Mouse (Mus musculus) lung, postnatal 25 days (tissue): Measurements from ENCODE around the gene Cdv3.

Experiments used
- DNase-seq: peaks from one replicate; pipeline ENCODE4 v3.0.0; 2022; ENCODE audit warnings: low spot score

Gene Cdv3

GRCm38 (mm10) chr9:103372271-103373010, 6.8 kb upstream of the Cdv3 start:
- DNase-seq: no peak

- no peak for DNase-seq
Observed at GRCm38 (mm10) chr9:103369951-103370350, 4.3 kb upstream of the Cdv3 start.

- no peak for DNase-seq
Observed at GRCm38 (mm10) chr9:103366356-103366755, 716 bp upstream of the Cdv3 start.

- peak; percentile 48 for DNase-seq
Observed at GRCm38 (mm10) chr9:103364601-103365289, 895 bp downstream of the Cdv3 start.

- peak; percentile 17 for DNase-seq
Observed at GRCm38 (mm10) chr9:103363730-103364417, 1.8 kb downstream of the Cdv3 start.

- DNase-seq: no peak
Observed at GRCm38 (mm10) chr9:103363088-103363487, 2.6 kb downstream of the Cdv3 start.

GRCm38 (mm10) chr9:103360642-103361041, 5.0 kb downstream of the Cdv3 start:
- no peak for DNase-seq

GRCm38 (mm10) chr9:103358545-103358944, 7.1 kb downstream of the Cdv3 start:
- no peak for DNase-seq

GRCm38 (mm10) chr9:103357893-103358292, 7.7 kb downstream of the Cdv3 start:
- no peak for DNase-seq

GRCm38 (mm10) chr9:103353500-103354260, 12.0 kb downstream of the Cdv3 start:
- peak; percentile 34 for DNase-seq

GRCm38 (mm10) chr9:103348791-103349190, 16.8 kb downstream of the Cdv3 start:
- DNase-seq: no peak

GRCm38 (mm10) chr9:103347996-103348490, 17.6 kb downstream of the Cdv3 start:
- DNase-seq: no peak

GRCm38 (mm10) chr9:103347045-103347444, 18.6 kb downstream of the Cdv3 start:
- DNase-seq: no peak

GRCm38 (mm10) chr9:103336912-103337311, 28.7 kb downstream of the Cdv3 start:
- no peak for DNase-seq

GRCm38 (mm10) chr9:103332663-103333062, 33.0 kb downstream of the Cdv3 start:
- no peak for DNase-seq

GRCm38 (mm10) chr9:103326449-103326848, 39.2 kb downstream of the Cdv3 start:
- DNase-seq: no peak

- DNase-seq: peak; percentile 14
Observed at GRCm38 (mm10) chr9:103324678-103325077, 41.0 kb downstream of the Cdv3 start.

GRCm38 (mm10) chr9:103309832-103310231, 55.8 kb downstream of the Cdv3 start:
- DNase-seq: no peak

GRCm38 (mm10) chr9:103305332-103306041, 60.2 kb downstream of the Cdv3 start:
- DNase-seq: no peak

- DNase-seq: peak; percentile 93
Observed at GRCm38 (mm10) chr9:103304927-103305326, 60.7 kb downstream of the Cdv3 start, which contains the start of the genes 1300017J02Rik and Topbp1. Gene 1300017J02Rik (minus strand): TSS chr9:103305082. Gene Topbp1 (plus strand): TSS chr9:103305215.
